Mouse (Mus musculus) liver, adult 2 months (tissue): ENCODE measurements around the gene Ddx4. TPM values are rescaled to one million over a fixed set of nuclear protein-coding genes. Genes with fewer than 3 reads are reported as not detected.
A peak's percentile ranks its signal among the peaks of the same experiment; 100 is the strongest.

Experiments used
- DNase-seq: peaks from one replicate; pipeline ENCODE4 v3.0.0-alpha.2; 2011; ENCODE audit warnings: low read depth, low spot score; ENCODE audit errors: extremely low read depth
- H3K27ac ChIP-seq: fragments of 200-500 bp; replicated peaks from 2 replicates; pipeline ENCODE4 v1.5.1; 2012; ENCODE audit warnings: low read depth, mild to moderate bottlenecking, control low read depth, inconsistent platforms, low read length; ENCODE audit not compliant: insufficient read depth
- H3K27me3 ChIP-seq: fragments of 200-500 bp; 2 replicates; pipeline ENCODE4 v1.6.1; 2012; ENCODE audit warnings: mild to moderate bottlenecking, moderate library complexity, low read length, inconsistent platforms; ENCODE audit not compliant: control insufficient read depth, insufficient read depth
- H3K36me3 ChIP-seq: fragments of 200-500 bp; 2 replicates; pipeline ENCODE4 v1.6.1; 2012; ENCODE audit warnings: low read length, inconsistent platforms; ENCODE audit not compliant: control insufficient read depth, insufficient read depth
- H3K4me1 ChIP-seq: fragments of 200-500 bp; 2 replicates; pipeline ENCODE4 v1.6.1; 2011; ENCODE audit warnings: low read length; ENCODE audit not compliant: control insufficient read depth, insufficient read depth
- H3K4me3 ChIP-seq: fragments of 200-500 bp; 2 replicates; pipeline ENCODE4 v1.5.1; 2011; ENCODE audit warnings: low read depth, mild to moderate bottlenecking, control low read depth, low read length, moderate library complexity; ENCODE audit not compliant: insufficient read depth
- H3K79me2 ChIP-seq: fragments of 200-500 bp; 2 replicates; pipeline ENCODE4 v1.6.1; 2012; ENCODE audit warnings: inconsistent platforms, mild to moderate bottlenecking, low read length, moderate library complexity; ENCODE audit not compliant: control insufficient read depth, insufficient read depth
- H3K9ac ChIP-seq: fragments of 200-500 bp; 2 replicates; pipeline ENCODE4 v1.6.1; 2012; ENCODE audit warnings: low read depth, mild to moderate bottlenecking, control low read depth, inconsistent platforms, low read length
- CTCF ChIP-seq: fragments of 200-500 bp; IDR thresholded peaks from 2 replicates; pipeline ENCODE4 v1.5.1; 2011; ENCODE audit warnings: low read depth, low read length, control low read depth
- POLR2A ChIP-seq: fragments of 200-500 bp; IDR thresholded peaks from 2 replicates; pipeline ENCODE4 v1.6.1; 2011; ENCODE audit warnings: low read length, control low read depth; ENCODE audit not compliant: insufficient read depth; ENCODE audit errors: extremely low read depth
- WGBS: fragments of 180-500 bp; shearing (Covaris S2); methylation state at CpG from one replicate; pipeline ENCODE4 v1.1.7; 2018; 5-methylcytosine and 5-hydroxymethylcytosine counted together
- polyA plus RNA-seq: library from polyadenylated mRNA; depleted of rRNA; stranded (reverse); fragments of >200 nt; gene quantifications from 2 replicates; pipeline ENCODE4 v1.2.3, GENCODE M21; 2012
- total RNA-seq: library from RNA; depleted of rRNA; stranded (reverse); fragments of >200 nt; gene quantifications from 2 replicates; pipeline ENCODE4 v1.2.3, GENCODE M21; 2014

Gene Ddx4
- total and polyA plus RNA-seq, 2 experiments = not detected

- WGBS = 66% methylated on average over 7 of the region's 7 CpGs
- Histone ChIP-seq H3K79me2 (no peaks in the 10 kb centered on the region), H3K4me3 (no peak overlapping the region), H3K27ac (no peak overlapping the region), H3K36me3 (no peaks in the 10 kb centered on the region), H3K9ac (no peak overlapping the region), H3K4me1 (no peaks in the 10 kb centered on the region), H3K27me3 (no peaks in the 10 kb centered on the region)
- DNase-seq = no peak
- TF ChIP-seq POLR2A (no peak), CTCF (no peak)
Observed at GRCm38 (mm10) chr13:112635174-112635837, 17.0 kb downstream of the Ddx4 start.

- H3K27me3 ChIP-seq = no peaks in the 10 kb centered on the region
- no peaks in the 10 kb centered on the region; the same call in 1 of the 2 replicates for H3K4me1 ChIP-seq
- DNase-seq = no peak
- no peak overlapping the region for H3K27ac ChIP-seq
- H3K36me3 ChIP-seq = no peaks in the 10 kb centered on the region
- no peaks in the 10 kb centered on the region for H3K79me2 ChIP-seq
- no peak overlapping the region for H3K9ac ChIP-seq
- no peak for TF ChIP-seq CTCF
- TF ChIP-seq POLR2A = no peak
- H3K4me3 ChIP-seq = no peak overlapping the region
Observed at GRCm38 (mm10) chr13:112625566-112625965, 26.7 kb downstream of the Ddx4 start.

GRCm38 (mm10) chr13:112624622-112625021, 27.7 kb downstream of the Ddx4 start:
- TF ChIP-seq CTCF (no peak), POLR2A (no peak)
- Histone ChIP-seq H3K27me3 (no peaks in the 10 kb centered on the region), H3K9ac (no peak overlapping the region), H3K79me2 (no peaks in the 10 kb centered on the region), H3K4me1 (no peaks in the 10 kb centered on the region; the same call in 1 of the 2 replicates), H3K4me3 (no peak overlapping the region), H3K36me3 (no peaks in the 10 kb centered on the region), H3K27ac (no peak overlapping the region)
- DNase-seq = no peak
- WGBS = 80% methylated on average over 3 of the region's 3 CpGs

GRCm38 (mm10) chr13:112623656-112624055, 28.6 kb downstream of the Ddx4 start:
- no peaks in the 10 kb centered on the region; the same call in 1 of the 2 replicates for H3K4me1 ChIP-seq
- TF ChIP-seq CTCF (no peak), POLR2A (no peak)
- no peak overlapping the region for H3K4me3 ChIP-seq
- 67% methylated on average over 7 of the region's 7 CpGs for WGBS
- no peak overlapping the region for H3K9ac ChIP-seq
- no peaks in the 10 kb centered on the region for H3K79me2 ChIP-seq
- no peak overlapping the region for H3K27ac ChIP-seq
- H3K36me3 ChIP-seq = no peaks in the 10 kb centered on the region
- no peaks in the 10 kb centered on the region for H3K27me3 ChIP-seq
- DNase-seq = peak; percentile 48

- TF ChIP-seq CTCF = no peak
- TF ChIP-seq POLR2A = no peak
- Histone ChIP-seq H3K27ac (no peak overlapping the region), H3K27me3 (no peaks in the 10 kb centered on the region), H3K9ac (no peak overlapping the region), H3K4me3 (no peak overlapping the region), H3K36me3 (no peaks in the 10 kb centered on the region), H3K4me1 (no peaks in the 10 kb centered on the region; the same call in 1 of the 2 replicates), H3K79me2 (no peaks in the 10 kb centered on the region)
- WGBS = 77% methylated on average over 3 of the region's 3 CpGs
- peak; percentile 24 for DNase-seq
Observed at GRCm38 (mm10) chr13:112621592-112621991, 30.7 kb downstream of the Ddx4 start.

- no peaks in the 10 kb centered on the region for H3K27me3 ChIP-seq
- H3K9ac ChIP-seq = no peak overlapping the region
- peak; percentile 88 for DNase-seq
- no peak overlapping the region for H3K27ac ChIP-seq
- no peaks in the 10 kb centered on the region for H3K36me3 ChIP-seq
- H3K4me1 ChIP-seq = peaks cover 5% of the 10 kb centered on the region; the same call in 1 of the 2 replicates
- 29% methylated on average over 3 of the region's 3 CpGs for WGBS
- H3K4me3 ChIP-seq = no peak overlapping the region
- H3K79me2 ChIP-seq = no peaks in the 10 kb centered on the region
- no peak for TF ChIP-seq POLR2A
- TF ChIP-seq CTCF = no peak
Observed at GRCm38 (mm10) chr13:112608606-112609005, 43.7 kb downstream of the Ddx4 start.
